Mouse (Mus musculus): ENCODE measurements around the gene Adam33.
"Not testable (repeated sequence)": the region's sequence is repeated elsewhere in the genome, so short reads cannot be mapped to it uniquely, and the experiment has no call there.

The Adam33 gene

GRCm38 (mm10) chr2:131056191-131056590 is 7.4 kb downstream of the Adam33 start:
- peak; percentile 43 for DNase-seq (ENCODE audit: low spot score)

- DNase-seq (ENCODE audit: low spot score) = no peak
These were observed 8.0 kb downstream of the Adam33 start for GRCm38 (mm10) chr2:131055631-131056030.

GRCm38 (mm10) chr2:131054646-131055264 is 8.9 kb downstream of the Adam33 start:
- DNase-seq (ENCODE audit: low spot score) = no peak

- no peak for DNase-seq (ENCODE audit: low spot score)
These were observed 9.6 kb downstream of the Adam33 start for GRCm38 (mm10) chr2:131053851-131054645.

GRCm38 (mm10) chr2:131052862-131053418 is 10.7 kb downstream of the Adam33 start:
- DNase-seq (ENCODE audit: low spot score) = no peak

- no peak for DNase-seq (ENCODE audit: low spot score)
These were observed 11.6 kb downstream of the Adam33 start for GRCm38 (mm10) chr2:131052043-131052442.

- DNase-seq (ENCODE audit: low spot score) = no peak
These were observed 17.6 kb downstream of the Adam33 start for GRCm38 (mm10) chr2:131046025-131046424.

GRCm38 (mm10) chr2:131044989-131045720 is 18.5 kb downstream of the Adam33 start:
- DNase-seq (ENCODE audit: low spot score) = peak; percentile 33

GRCm38 (mm10) chr2:131044354-131044852 is 19.2 kb downstream of the Adam33 start:
- DNase-seq (ENCODE audit: low spot score) = no peak

- DNase-seq (ENCODE audit: low spot score) = no peak
These were observed 20.6 kb downstream of the Adam33 start, which contains the start of gene Gfra4 for GRCm38 (mm10) chr2:131042988-131043387. Gene Gfra4 (minus strand): TSS chr2:131043088.

GRCm38 (mm10) chr2:131040854-131041825 is 22.5 kb downstream of the Adam33 start:
- DNase-seq (ENCODE audit: low spot score) = no peak

GRCm38 (mm10) chr2:131038675-131039074 is 24.9 kb downstream of the Adam33 start:
- DNase-seq (ENCODE audit: low spot score) = no peak

GRCm38 (mm10) chr2:131038197-131038596 is 25.4 kb downstream of the Adam33 start:
- no peak for DNase-seq (ENCODE audit: low spot score)

GRCm38 (mm10) chr2:131037226-131037990 is 26.2 kb downstream of the Adam33 start:
- DNase-seq (ENCODE audit: low spot score) = no peak

GRCm38 (mm10) chr2:131036757-131037156 is 26.9 kb downstream of the Adam33 start:
- DNase-seq (ENCODE audit: low spot score) = no peak

GRCm38 (mm10) chr2:131036343-131036742 is 27.3 kb downstream of the Adam33 start:
- no peak for DNase-seq (ENCODE audit: low spot score)

- DNase-seq (ENCODE audit: low spot score) = not testable (repeated sequence)
These were observed 32.2 kb downstream of the Adam33 start for GRCm38 (mm10) chr2:131031406-131031805.

GRCm38 (mm10) chr2:131030998-131031397 is 32.6 kb downstream of the Adam33 start:
- no peak for DNase-seq (ENCODE audit: low spot score)

- DNase-seq (ENCODE audit: low spot score) = no peak
These were observed 33.1 kb downstream of the Adam33 start for GRCm38 (mm10) chr2:131030561-131030960.
